Mouse (Mus musculus): ENCODE measurements around the gene Caly.

DNA sequence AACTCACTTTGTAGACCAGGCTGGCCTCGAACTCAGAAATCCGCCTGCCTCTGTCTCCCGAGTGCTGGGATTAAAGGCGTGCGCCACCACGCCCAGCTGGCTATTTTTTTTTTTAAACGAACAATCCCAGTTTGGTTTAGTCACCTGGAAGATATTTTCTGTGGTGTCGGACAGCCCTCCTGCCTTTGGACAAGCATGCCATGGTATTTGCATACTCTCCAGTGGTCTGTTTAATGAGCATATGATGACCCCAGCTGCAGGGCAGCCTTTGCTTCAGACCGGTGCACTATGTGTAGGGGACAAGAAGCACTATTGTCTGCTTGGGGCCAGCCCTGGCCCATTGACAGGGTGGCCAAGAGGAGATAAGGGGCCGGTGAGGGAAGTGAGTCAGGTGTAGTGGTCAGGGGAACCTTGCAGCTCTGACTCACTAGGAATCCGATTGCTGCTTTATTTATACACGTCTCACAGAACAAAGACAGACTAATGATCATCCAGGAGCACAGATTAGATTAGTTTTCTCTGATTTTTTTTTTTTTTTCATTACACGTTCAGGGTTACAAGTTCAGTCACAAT, 39.1 kb upstream of the Caly start:
- TF ChIP-seq CTCF (IDR thresholded peaks at IDR 0.05; ENCODE audit: extremely low read depth, insufficient read depth, insufficient read length, insufficient replicate concordance) (no peak), POLR2A (IDR thresholded peaks at IDR 0.05; ENCODE audit: low read depth, low read length) (no peak)

Data from spleen, adult 2 months (tissue).